ENCODE assay signal across 8 mouse cellular contexts in genomic region chr15:81693366-81693966, GRCm38 (mm10). TPM values are rescaled to one million over a fixed set of nuclear protein-coding genes. Genes with fewer than 3 reads are reported as not detected.
DNase-seq lines count a peak whose midpoint lies in the region; ATAC-seq and TF ChIP-seq lines count a peak whose summit lies in the region.

No protein-coding gene starts in this region.

- H3K4me2 ChIP-seq in forebrain, embryonic 11.5 days (ENCODE audit: low read depth, low read length, severe bottlenecking), result peak overlapping the region; percentile 97
- H3K4me2 ChIP-seq in liver, embryonic 13.5 days, result peak overlapping the region; percentile 73

- intact Hi-C loops in heart, adult 2 months (cut with DNase I), result no loop called here
- intact Hi-C loops in gastrocnemius, postnatal 36 days (cut with DNase I), result no loop called here

- peak; percentile 32 for ATAC-seq in CD4-positive, CD25-positive, alpha-beta regulatory T cell, adult 4 months
- ATAC-seq in forebrain, embryonic 11.5 days (replicated peaks; ENCODE audit: low FRiP score), result no peak
- 0 out of 2 replicates have a peak, but pooled peaks have one; percentile 3 for ATAC-seq in liver, embryonic 13.5 days (ENCODE audit: low read depth)

- DNase-seq in heart, adult 2 months, result no peak
- no peak for DNase-seq in heart, adult 9 months (ENCODE audit: low spot score in 2 of 2)
- DNase-seq in forebrain, embryonic 11.5 days (ENCODE audit: low spot score), result peak; percentile 61
- DNase-seq in liver, embryonic 13.5 days, result no peak
- DNase-seq in cerebellum, adult 9-10 months, result no peak
- no peak for DNase-seq in kidney, postnatal 36 days
- DNase-seq in gastrocnemius, postnatal 36 days, result no peak

- peak overlapping the region; percentile 86 for H3K9ac ChIP-seq in heart, adult 2 months (ENCODE audit: low read depth, low read length)
- H3K9ac ChIP-seq in forebrain, embryonic 11.5 days (ENCODE audit: low read length), result peak overlapping the region; percentile 72
- peak overlapping the region; percentile 36; the same call in 1 of the 2 replicates for H3K9ac ChIP-seq in liver, embryonic 13.5 days

- H3K4me1 ChIP-seq in heart, adult 2 months (ENCODE audit: control insufficient read depth, insufficient read depth, low read length), result no peaks in the 10 kb centered on the region; the same call in 1 of the 2 replicates
- H3K4me1 ChIP-seq in forebrain, embryonic 11.5 days (replicated peaks; ENCODE audit: control insufficient read depth, insufficient read depth, low read length), result peaks cover 10% of the 10 kb centered on the region; the same call in 1 of the 2 replicates
- peaks cover 17% of the 10 kb centered on the region for H3K4me1 ChIP-seq in liver, embryonic 13.5 days (replicated peaks)

- peak overlapping the region; percentile 63 for H3K4me3 ChIP-seq in heart, adult 2 months
- peak overlapping the region; percentile 49 for H3K4me3 ChIP-seq in forebrain, embryonic 11.5 days (ENCODE audit: low read depth, low read length)
- peak overlapping the region; percentile 54 for H3K4me3 ChIP-seq in liver, embryonic 13.5 days (replicated peaks)

- H3K9me3 ChIP-seq in forebrain, embryonic 11.5 days (ENCODE audit: control insufficient read depth, low read length), result no peaks in the 10 kb centered on the region
- no peaks in the 10 kb centered on the region for H3K9me3 ChIP-seq in liver, embryonic 13.5 days (replicated peaks)

- no peak overlapping the region; the same call in 1 of the 2 replicates for H3K27ac ChIP-seq in heart, adult 2 months
- H3K27ac ChIP-seq in forebrain, embryonic 11.5 days (ENCODE audit: low read depth, low read length), result no peak overlapping the region
- no peak overlapping the region for H3K27ac ChIP-seq in liver, embryonic 13.5 days

- TF ChIP-seq CTCF in heart, adult 2 months (IDR thresholded peaks at IDR 0.05), result no peak

- no peak for TF ChIP-seq POLR2A in heart, adult 2 months (IDR thresholded peaks at IDR 0.05; ENCODE audit: insufficient read depth, low read depth, low read length)

- no peaks in the 10 kb centered on the region for H3K79me2 ChIP-seq in heart, adult 2 months (replicated peaks; ENCODE audit: control insufficient read depth, insufficient read depth, low read length)

- WGBS in heart, adult 2 months, result 7% methylated on average over 41 of the region's 41 CpGs
- WGBS in forebrain, embryonic 11.5 days, result 3% methylated on average over 41 of the region's 41 CpGs
- 9% methylated on average over 41 of the region's 41 CpGs for WGBS in liver, embryonic 13.5 days (ENCODE audit: insufficient replicate concordance)

- H3K27me3 ChIP-seq in heart, adult 2 months (ENCODE audit: control insufficient read depth, insufficient read depth, low read length), result no peaks in the 10 kb centered on the region
- H3K27me3 ChIP-seq in forebrain, embryonic 11.5 days (ENCODE audit: control insufficient read depth, insufficient read depth, low read length), result peaks cover 35% of the 10 kb centered on the region
- peaks cover 63% of the 10 kb centered on the region for H3K27me3 ChIP-seq in liver, embryonic 13.5 days

- TF ChIP-seq EP300 in heart, adult 2 months (IDR thresholded peaks at IDR 0.05; ENCODE audit: insufficient read depth, low read depth, low read length), result no peak

- no peaks in the 10 kb centered on the region for H3K36me3 ChIP-seq in heart, adult 2 months (ENCODE audit: control insufficient read depth, insufficient read depth, low read length)
- H3K36me3 ChIP-seq in forebrain, embryonic 11.5 days (ENCODE audit: control insufficient read depth, insufficient read depth, low read length), result no peaks in the 10 kb centered on the region
- H3K36me3 ChIP-seq in liver, embryonic 13.5 days, result no peaks in the 10 kb centered on the region

RNA-seq across cellular contexts. Expression of gene Chadl, which starts 3.6 kb away (rescaled TPM):
- total RNA-seq in heart, adult 2 months (2021), result 1 to 10 TPM; 1.6 to 1.7 TPM
- polyA plus RNA-seq in heart, adult 2 months (2012; rRNA removed), result 1.6 and 2.8 TPM in 2 replicates
- polyA plus RNA-seq in CD4-positive, CD25-positive, alpha-beta regulatory T cell, adult 4 months (2017; shearing (Covaris generic)), result 1 to 10 TPM; 1.5 to 2.3 TPM
- polyA plus RNA-seq in forebrain, embryonic 11.5 days (2014; fragmentation: Nextera tagmentation; extraction: Ambion mirVana), result 3.3 and 4.0 TPM in 2 replicates
- 0.25 and 0.46 TPM in 2 replicates for polyA plus RNA-seq in liver, embryonic 13.5 days (2015; fragmentation: Nextera tagmentation; extraction: Ambion mirVana)
- total RNA-seq in gastrocnemius, postnatal 36 days (2021), result 1 to 10 TPM in 1 of 2 experiments, under 1 TPM in 1; 0.67 to 1.4 TPM

RNA-seq across cellular contexts. Expression of gene L3mbtl2, which starts 29.8 kb away (rescaled TPM):
- total RNA-seq in heart, adult 2 months (2021), result 10 to 100 TPM; 11.1 to 12.6 TPM
- polyA plus RNA-seq in heart, adult 2 months (2012; rRNA removed), result 7.8 and 10.4 TPM in 2 replicates
- polyA plus RNA-seq in CD4-positive, CD25-positive, alpha-beta regulatory T cell, adult 4 months (2017; shearing (Covaris generic)), result 10 to 100 TPM; 23.6 to 44.0 TPM
- 39.3 and 43.6 TPM in 2 replicates for polyA plus RNA-seq in forebrain, embryonic 11.5 days (2014; fragmentation: Nextera tagmentation; extraction: Ambion mirVana)
- polyA plus RNA-seq in liver, embryonic 13.5 days (2015; fragmentation: Nextera tagmentation; extraction: Ambion mirVana), result 21.7 and 22.6 TPM in 2 replicates
- 1 to 10 TPM; 7.3 TPM for total RNA-seq in gastrocnemius, postnatal 36 days (2021)

RNA-seq across cellular contexts. Expression of gene Zc3h7b, which starts 51.4 kb away (rescaled TPM):
- total RNA-seq in heart, adult 2 months (2021), result 10 to 100 TPM; 65.5 to 74.9 TPM
- 30.9 and 35.9 TPM in 2 replicates for polyA plus RNA-seq in heart, adult 2 months (2012; rRNA removed)
- 1 to 10 TPM; 5.4 to 7.3 TPM for polyA plus RNA-seq in CD4-positive, CD25-positive, alpha-beta regulatory T cell, adult 4 months (2017; shearing (Covaris generic))
- 50.1 and 57.6 TPM in 2 replicates for polyA plus RNA-seq in forebrain, embryonic 11.5 days (2014; fragmentation: Nextera tagmentation; extraction: Ambion mirVana)
- polyA plus RNA-seq in liver, embryonic 13.5 days (2015; fragmentation: Nextera tagmentation; extraction: Ambion mirVana), result 5.3 and 6.0 TPM in 2 replicates
- total RNA-seq in gastrocnemius, postnatal 36 days (2021), result 10 to 100 TPM; 27.3 to 28.3 TPM

RNA-seq across cellular contexts. Expression of gene Rangap1, which starts 51.9 kb away (rescaled TPM):
- 10 to 100 TPM; 25.7 to 27.3 TPM for total RNA-seq in heart, adult 2 months (2021)
- polyA plus RNA-seq in heart, adult 2 months (2012; rRNA removed), result 14.1 and 19.1 TPM in 2 replicates
- 10 to 100 TPM; 43.0 to 54.0 TPM for polyA plus RNA-seq in CD4-positive, CD25-positive, alpha-beta regulatory T cell, adult 4 months (2017; shearing (Covaris generic))
- 172 and 188 TPM in 2 replicates for polyA plus RNA-seq in forebrain, embryonic 11.5 days (2014; fragmentation: Nextera tagmentation; extraction: Ambion mirVana)
- 90.9 and 100 TPM in 2 replicates for polyA plus RNA-seq in liver, embryonic 13.5 days (2015; fragmentation: Nextera tagmentation; extraction: Ambion mirVana)
- 10 to 100 TPM; 18.9 to 19.5 TPM for total RNA-seq in gastrocnemius, postnatal 36 days (2021)

Comparison
In these comparisons a context has a peak if more than half of its experiments do, and no peak if none do; other contexts are left out.
1. H3K9ac ChIP-seq: peak in every context shown above with its lines; median percentile 86 in heart, adult 2 months; 72 in forebrain, embryonic 11.5 days; 36 in liver, embryonic 13.5 days.